Mouse (Mus musculus): Measurements from ENCODE around the gene Prmt9.

Prmt9 gene

GRCm38 (mm10) chr8:77534358-77534992, 14.7 kb upstream of the Prmt9 start:
- no peak for DNase-seq

DNA sequence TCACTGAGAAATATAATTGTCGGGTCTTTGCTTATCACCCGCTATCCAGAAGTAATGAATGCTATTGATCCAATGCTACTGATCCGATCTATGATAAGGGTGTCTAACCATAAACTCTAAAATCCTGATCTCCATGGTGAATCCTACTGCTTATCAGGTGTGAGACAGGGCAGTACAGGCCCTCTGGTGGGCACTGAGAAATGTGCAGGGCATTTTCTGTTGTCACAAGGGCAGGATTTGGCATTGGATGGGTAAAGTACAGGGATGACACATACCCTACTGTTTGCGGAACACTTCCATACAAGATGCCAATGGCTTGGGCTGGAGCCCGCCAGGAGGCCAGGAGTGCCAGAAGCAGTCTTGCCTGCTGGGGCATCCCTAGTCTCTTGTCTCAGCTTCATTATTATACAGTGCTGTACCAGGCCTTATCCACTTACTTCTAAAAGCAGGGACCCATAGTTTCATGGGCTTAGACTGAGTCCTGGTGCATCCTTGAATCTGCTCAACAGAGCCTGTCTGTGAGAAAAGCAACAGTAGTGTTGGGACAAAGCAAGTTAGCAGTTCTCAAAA, 14.1 kb upstream of the Prmt9 start:
- DNase-seq, result peak; percentile 45 to 50

DNA sequence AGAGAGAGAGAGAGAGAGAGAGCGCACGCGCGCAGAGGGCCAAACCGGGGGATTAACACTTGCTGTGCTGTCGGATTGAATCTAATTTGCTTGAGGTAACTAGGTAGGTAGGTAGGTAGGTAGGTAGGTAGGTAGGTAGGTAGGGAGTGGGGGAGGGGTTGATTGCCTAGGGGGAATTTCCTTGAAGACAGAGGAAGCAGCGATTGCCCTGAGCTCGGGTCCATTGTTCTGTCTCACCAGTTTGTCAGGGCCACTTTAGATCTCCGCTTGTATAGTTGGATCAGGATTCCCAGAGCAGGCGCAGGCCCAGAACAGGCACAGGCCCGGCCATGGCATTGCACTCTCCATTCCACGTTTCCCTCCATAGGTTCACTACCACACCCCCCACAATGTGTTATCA, 12.4 kb upstream of the Prmt9 start:
- DNase-seq, result no peak

GRCm38 (mm10) chr8:77538256-77538655, 10.9 kb upstream of the Prmt9 start:
- no peak for DNase-seq

DNA sequence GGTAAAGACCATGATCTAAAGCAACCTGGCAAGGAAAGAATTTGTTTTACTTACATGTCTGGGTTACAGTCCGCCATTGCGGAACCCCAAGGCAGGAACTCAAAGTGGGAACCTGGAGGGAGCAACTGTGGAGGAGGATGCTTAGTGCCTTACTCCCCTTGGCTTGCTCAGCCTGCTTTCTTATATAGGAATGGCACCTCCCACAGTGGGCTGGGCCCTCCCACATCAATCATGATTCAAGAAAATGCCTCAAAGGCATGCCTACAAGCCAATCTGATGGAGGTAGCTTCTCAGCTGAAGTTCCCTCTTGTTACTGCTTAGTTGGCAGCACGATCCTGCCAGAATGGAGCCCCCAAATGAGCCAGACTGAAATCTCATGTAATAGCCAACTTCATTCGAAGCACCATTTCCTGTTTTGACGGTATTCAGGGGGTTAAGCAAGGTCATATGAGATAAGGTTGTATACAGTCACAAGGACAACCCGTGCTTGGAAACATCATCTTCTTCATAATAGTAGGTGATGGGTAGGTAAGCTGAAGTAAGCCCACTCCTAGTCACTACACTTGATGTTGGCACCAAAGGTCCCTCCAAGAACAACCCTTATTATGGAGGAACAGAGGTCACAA, 5.9 kb upstream of the Prmt9 start:
- no peak for DNase-seq

- no peak for DNase-seq
Measured at GRCm38 (mm10) chr8:77544428-77544827, 4.8 kb upstream of the Prmt9 start.

GRCm38 (mm10) chr8:77545616-77546015, 3.6 kb upstream of the Prmt9 start:
- no peak for DNase-seq

DNA sequence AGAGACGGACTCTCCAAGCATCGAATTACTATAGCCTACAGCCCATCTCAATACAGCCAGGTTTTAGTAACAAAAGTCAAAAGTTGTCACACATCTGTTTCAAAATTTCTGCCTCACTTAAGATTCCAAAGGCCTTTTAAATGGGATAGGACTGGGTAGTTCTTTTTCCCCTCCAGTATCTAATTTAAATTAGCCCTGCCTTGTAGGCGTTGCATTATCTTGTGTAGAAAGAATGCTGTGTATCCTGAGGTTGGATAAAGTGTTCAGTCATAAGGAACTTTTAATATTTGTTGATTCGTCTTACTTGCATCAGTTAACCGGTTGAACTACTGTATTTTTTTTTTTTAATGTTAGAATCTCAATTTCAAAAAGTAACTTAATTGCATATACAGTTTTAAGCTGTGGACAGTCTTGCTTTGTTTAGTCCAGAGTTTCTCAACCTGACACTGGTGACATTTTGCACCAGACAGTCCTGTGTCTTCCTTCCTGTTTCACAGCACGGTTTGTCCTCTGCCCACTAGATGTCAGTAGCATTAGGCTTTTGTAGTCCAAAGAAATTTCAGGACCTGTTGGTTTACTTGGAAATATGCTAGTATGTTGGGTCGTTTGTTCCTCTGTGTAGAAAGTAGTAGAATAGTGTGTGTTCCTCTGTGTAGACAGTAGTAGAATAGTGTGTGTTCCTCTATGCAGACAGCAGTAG, 834 bp downstream of the Prmt9 start:
- DNase-seq, result peak; percentile 12 to 29

- DNase-seq, result no peak
Measured at GRCm38 (mm10) chr8:77552491-77552890, 3.3 kb downstream of the Prmt9 start.

DNA sequence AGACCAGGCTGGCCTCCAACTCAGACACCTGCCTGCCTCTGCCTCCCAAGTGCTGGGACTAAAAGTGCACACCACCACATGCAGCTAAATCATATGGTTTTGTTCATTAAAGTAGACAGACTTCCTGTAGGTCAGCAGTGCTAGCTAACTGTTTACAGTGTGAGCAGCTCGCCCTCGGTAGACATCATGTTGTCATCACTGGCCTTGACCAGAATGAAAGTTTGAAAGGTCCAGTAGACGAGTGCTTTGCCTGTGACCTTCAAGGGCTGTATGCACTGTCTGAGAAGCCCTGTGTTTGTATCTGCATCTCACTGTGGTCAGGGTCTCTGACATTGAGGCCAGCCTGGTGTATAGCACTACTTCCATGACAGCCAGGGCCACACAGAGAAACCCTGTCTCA, 12.2 kb downstream of the Prmt9 start:
- DNase-seq, result no peak

DNA sequence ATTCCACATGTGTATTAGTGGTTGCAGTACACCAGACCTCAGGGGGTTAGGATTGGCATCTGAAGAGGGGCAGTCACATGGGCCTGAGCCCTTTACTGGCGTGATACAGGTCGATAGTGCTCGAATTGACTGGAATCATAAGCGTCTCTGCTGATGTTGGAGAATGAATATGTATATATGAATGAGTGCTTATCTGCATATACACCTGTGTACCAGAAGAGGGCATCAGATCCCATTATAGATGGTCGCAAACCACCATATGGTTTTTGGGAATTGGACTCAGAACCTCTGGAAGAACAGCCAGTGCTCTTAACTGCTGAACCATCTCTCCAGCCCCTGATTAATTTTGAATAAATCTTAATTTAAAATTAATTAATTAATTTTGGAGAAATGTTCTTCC, 25.0 kb downstream of the Prmt9 start:
- no peak for DNase-seq

GRCm38 (mm10) chr8:77577674-77578073, 28.5 kb downstream of the Prmt9 start:
- no peak for DNase-seq

DNA sequence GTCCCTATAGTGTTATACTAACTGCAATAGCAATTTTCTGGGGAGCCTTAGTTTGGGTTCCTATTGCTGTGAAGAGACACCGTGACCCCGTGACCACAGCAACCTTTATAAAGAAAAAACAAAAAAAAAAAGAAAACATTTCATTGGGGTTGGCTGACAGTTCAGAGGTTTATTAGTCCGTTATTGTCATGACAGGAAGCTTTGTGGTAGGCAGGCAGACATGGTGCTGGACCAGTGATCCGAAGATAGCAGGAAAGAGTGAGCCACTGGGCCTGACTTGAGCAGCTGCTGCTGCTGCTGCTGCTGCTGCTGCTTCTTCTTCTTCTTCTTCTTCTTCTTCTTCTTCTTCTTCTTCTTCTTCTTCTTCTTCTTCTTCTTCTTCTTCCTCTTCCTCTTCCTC, 35.0 kb downstream of the Prmt9 start:
- no peak for DNase-seq

DNA sequence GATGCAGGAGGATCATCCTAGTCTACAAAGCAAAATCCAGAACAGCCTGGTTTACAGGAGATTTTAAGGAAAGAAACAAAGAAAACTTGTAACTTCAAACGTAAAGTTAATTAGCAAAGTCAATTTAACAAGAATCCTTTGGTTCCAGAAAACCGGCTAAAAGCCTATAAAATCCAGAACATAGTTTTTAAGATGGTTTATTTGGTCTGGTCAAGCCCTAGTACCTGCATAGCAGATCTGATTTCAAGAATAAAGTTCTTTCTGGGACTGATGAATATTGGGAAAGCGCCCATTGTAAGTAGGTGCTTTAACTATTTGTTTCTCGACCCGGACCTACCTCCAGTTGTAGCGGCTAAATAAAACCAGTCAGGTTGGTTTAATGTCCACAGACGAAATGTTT, 60.4 kb downstream of the Prmt9 start:
- no peak for DNase-seq

- peak; percentile 100 for DNase-seq
Measured at GRCm38 (mm10) chr8:77610374-77610969, 61.3 kb downstream of the Prmt9 start, which contains the start of gene Tmem184c. Gene Tmem184c (minus strand): TSS chr8:77610698.

- DNase-seq, result no peak
Measured at GRCm38 (mm10) chr8:77617916-77618315, 68.7 kb downstream of the Prmt9 start.

GRCm38 (mm10) chr8:77623677-77624209, 74.5 kb downstream of the Prmt9 start:
- DNase-seq, result no peak

GRCm38 (mm10) chr8:77629858-77630537, 80.8 kb downstream of the Prmt9 start:
- peak; percentile 69 to 70 for DNase-seq

- no peak for DNase-seq
Measured at GRCm38 (mm10) chr8:77630691-77631090, 81.5 kb downstream of the Prmt9 start.
